Mouse (Mus musculus): ENCODE data around the gene Ccdc65.

- no peak for TF ChIP-seq CTCF (IDR thresholded peaks at IDR 0.05; ENCODE audit: control insufficient read depth, insufficient read depth, insufficient replicate concordance, low read depth, low read length)
- TF ChIP-seq POLR2A (IDR thresholded peaks at IDR 0.05; ENCODE audit: control insufficient read depth, low read depth, low read length), result no peak
Measured at GRCm38 (mm10) chr15:98726079-98726478, 18.1 kb downstream of the Ccdc65 start.

Measured in testis, adult 2 months (tissue).